Mouse (Mus musculus): Measurements from ENCODE around the gene Fbln5.

Gene Fbln5

DNA sequence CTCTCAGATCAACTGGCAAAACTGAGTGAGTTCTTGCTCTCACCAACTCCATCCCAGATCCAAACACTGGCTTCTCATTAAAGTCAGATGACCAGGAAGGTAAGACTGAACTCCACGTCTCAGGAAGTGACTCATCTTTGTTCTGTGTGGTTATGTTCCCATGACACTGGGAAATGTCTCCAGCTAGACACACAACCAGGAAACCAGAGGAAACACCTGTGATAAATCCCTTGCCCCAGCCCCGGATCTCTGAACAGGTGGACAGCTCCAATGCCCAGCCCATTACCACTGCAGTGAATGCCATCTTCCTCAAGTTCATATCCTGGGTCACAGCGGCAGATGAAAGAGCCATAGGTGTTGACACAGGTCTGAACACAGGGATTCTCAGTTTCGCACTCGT is 54.0 kb downstream of the Fbln5 start:
- in situ Hi-C loops (cut with MboI, MseI): no loop called here

DNA sequence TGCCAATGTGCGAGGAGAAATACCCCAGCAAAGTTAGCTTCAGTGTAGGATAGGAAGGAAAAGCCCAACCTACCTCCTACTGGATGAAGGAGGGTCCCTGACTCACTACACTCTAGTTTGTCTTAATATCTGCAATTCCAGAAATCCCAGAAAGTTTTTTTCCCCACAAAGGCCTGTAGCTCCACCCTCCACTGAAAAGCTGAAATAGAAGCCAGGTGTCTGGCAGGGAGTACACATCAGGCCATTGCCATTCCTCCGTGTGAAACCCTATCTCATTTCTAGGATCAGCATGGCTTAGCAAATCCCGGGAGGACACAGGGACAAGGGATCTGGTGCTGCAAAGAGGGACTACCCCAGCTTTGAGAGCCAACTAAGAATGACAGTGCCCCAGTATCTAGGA is 55.8 kb downstream of the Fbln5 start:
- in situ Hi-C loops (cut with MboI, MseI): no loop called here

DNA sequence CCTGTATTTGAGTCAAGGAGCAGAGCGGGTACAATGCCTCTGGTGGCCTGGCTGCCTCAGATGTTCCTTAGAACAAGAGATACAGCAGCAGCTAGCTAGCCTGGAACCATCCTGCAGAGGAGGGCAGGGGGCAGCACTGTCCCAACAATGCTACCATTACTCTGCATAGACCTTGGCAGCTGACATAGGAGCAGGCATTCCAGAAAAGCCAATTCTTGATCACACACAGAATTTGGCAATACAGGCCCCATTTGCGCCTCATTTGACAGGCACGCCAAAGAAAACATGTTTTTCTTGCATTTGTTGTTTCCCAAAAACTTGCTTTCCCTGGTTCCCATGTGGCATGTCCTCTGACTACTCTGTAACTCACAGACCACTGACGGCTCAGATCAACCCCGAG is 56.8 kb downstream of the Fbln5 start:
- in situ Hi-C loops (cut with MboI, MseI): no loop called here

DNA sequence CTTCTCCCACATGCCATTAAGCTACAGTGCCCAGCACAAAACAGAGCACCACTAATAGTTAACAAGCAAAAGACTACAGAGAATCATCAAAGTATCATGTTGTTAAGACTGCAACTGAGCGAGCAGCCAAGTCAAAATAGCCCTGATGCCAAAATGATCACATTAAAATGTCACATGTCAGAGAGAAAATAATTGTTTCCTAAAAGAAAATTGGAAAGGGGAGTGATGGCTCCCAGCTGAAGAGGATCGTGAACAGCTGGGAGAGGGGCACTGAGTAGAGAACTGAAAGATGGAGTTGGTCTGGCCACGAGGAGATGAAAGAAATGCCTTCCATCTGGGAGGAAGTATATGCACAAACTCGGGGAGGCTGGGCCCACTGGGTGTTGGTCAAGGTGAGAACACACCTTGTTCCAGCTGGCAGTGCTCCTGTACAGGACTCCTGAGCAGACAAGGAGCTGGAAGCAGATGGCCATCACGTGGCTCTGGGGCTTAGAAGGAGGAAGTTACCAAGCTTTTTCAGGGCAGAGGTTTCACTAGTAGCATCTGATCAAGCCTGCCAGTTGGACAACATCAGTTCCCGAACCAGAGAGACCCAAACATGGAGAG is 59.3 kb downstream of the Fbln5 start:
- in situ Hi-C loops (cut with MboI, MseI): loop anchor here in 1 of 2 experiments (10.0 kb wide), 1 partner anchor 365 kb away; no protein-coding TSS in a partner anchor

DNA sequence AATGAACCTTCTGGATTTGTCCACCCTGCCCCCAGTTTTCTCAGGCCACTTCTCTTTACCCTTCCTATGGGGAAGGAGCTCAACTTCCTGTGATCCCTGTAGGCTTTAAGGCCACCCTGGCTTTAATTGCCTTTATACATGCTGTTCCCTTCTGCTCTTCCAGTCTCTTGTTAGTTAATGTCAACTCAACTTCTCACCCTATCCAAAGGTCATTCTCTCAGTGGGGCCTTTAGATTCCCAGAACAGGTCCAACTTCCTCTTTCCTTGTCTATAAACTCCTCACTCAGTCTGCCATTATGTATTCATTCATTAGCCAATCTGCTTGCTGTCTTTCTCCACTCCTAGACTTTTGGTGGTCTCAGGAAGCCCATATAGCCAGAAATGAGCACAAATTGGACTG is 60.2 kb downstream of the Fbln5 start:
- in situ Hi-C loops (cut with MboI, MseI): loop anchor here in 1 of 2 experiments (10.0 kb wide), 1 partner anchor 364 kb away; no protein-coding TSS in a partner anchor

DNA sequence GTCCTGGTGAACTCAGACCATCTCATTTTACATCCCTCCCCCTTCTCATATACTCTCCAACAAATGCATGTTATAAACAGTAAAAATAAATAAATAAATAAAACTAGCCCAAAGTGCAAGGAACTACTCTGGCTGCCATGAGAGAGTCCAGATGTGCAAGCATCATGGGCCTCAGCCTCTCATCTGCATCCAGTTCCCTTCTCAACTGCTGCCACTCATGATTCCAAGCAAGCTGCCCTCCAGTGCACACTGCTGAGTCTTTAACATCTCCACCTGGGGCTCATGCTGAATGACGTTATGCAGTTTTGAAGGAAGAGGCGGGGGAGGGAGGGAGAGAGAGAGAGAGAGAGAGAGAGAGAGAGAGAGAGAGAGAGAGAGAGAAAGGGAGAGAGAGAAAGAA is 76.5 kb downstream of the Fbln5 start:
- in situ Hi-C loops (cut with MboI, MseI): no loop called here

DNA sequence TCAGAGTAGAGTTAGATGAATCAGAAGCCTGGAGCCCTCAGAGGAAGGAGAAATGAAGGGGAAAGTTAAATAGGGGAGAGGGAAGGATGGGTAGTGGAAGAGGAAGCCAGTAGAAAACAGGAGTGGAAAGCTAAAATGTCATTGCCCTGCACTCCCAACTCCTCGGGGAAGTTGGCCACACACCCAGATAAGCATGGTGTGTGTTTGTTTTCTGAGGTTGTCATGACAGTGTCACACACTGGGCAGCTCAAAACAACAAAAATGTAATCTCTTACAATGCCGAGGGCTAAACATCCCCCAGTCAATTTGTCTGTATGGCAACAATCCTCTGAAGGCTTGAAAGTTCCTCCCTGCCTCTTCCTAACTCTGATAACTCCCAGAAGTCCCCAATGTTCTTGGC is 78.4 kb downstream of the Fbln5 start:
- in situ Hi-C loops (cut with MboI, MseI): no loop called here

DNA sequence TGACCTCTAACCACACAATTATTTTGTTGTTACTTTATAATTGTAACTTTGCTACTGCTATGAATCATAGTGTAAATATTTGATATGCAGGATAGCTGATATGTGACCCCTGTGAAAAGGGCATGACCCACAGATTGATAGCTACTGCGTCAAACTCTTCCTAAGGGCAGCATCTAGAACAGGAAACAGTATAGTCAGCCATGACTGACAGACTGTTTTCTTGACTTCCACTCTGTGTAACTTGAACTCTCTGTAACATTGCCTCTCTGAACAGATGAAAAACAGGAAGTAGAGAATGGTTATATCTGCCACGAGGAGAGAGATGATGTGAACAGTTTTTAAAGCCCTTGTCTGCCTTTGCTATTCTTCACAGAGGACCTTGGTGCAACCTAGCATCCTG is 78.8 kb downstream of the Fbln5 start:
- in situ Hi-C loops (cut with MboI, MseI): no loop called here

DNA sequence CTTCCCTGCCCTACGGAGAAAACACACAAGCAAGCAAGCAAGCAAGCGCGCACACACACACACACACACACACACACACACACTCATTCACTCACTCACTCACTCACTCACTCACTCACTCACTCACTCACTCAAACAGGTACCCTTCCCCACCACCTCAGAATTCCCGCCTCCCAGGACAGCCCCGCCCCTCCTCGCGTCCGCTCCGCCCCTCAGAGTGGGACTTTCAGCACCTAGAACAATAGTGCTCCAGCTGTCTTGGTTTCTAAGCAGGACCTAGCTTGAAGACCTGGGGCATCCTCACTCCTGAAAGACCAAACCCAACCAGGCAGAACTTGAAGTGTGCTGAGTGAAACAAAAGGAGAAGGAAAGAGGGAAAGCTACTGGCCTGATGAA is 100.1 kb downstream of the Fbln5 start:
- in situ Hi-C loops (cut with MboI, MseI): no loop called here

DNA sequence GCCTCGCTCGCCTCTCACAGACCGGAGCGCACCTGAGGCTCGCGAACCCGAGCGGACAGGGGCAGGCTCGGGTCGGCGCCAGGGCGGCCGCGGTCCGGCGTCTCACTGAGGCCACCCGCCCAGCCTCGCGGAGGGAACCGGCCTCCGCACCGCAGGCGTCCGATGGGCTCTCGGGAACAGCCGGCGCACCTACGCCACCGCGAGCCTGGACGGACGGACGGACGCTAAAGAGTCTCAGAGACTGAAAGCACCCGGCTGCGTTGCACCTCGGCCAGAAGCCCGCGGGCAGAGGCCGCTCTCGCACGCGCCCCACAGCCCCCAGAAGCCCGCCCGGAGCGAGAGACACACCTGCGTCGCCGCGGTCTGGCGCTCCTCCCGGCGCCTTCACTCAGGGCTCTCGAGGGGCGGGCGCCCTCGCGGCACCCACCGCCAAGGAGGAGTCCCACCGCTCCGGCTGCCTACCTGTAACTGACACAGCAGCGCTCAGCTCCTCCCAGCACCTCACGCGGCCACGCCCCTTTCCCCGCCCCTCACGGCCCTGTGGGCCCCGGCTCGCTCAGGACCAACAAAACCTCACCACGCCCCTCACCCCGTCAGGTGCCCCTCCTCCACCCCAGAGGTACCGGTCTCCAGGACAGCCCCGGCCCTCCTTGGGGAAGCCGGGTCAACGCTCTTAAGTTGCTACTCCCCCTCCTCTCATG is 100.7 kb downstream of the Fbln5 start, which contains the start of gene Tc2n:
Gene Tc2n (minus strand): TSS at position 470 of the 701 bp plus-strand sequence.
- in situ Hi-C loops (cut with MboI, MseI): no loop called here

DNA sequence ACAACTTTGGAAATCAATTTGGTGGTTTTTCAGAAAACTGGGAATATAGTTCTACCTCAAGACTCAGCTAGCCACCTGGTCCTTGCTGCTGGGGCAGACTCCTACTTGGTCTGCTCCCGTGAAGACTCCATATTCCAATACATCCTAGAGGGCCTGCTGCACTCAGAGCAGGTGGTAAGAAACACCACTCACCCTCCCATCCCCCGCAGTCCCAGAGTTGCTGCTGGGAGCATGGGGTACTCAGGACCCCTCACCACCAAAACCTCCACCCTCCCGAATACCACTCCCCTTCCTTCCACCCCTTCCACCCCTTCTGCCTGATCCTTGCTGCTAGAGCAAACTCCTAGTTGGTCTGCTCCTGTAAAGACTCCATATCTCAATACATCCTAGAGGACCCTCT is 119.7 kb downstream of the Fbln5 start:
- in situ Hi-C loops (cut with MboI, MseI): no loop called here
